In the genomic region with DNA sequence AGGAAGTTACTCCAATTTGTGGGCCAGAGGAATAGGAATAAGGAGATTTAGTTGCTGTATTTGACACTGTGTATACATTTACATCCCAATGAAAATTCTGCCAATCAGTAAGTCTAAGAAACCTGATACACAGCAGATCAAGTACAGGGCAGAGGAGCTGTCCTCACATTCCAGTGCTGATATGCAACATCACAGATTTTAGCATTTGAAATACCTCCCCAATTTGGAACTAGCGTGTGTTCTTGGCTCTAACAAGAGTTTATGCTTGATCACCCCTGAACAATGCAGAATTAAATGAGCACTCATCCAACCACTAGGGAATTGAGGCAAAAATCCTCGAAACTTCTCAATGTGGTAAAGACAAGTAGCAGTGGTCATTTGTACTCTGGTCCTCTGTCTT, we compare ENCODE assay signal across 17 mouse cellular contexts.
DNase-seq lines count a peak whose midpoint lies in the region; ATAC-seq lines count a peak whose summit lies in the region.
"Had no signal": no experiment of that assay in that cellular context is flagged by ENCODE, and none has a peak within 500 bp of the region (broad histone marks: within the 10 kb centered on the region; RNA-seq: fewer than 3 reads in every experiment).

No protein-coding gene starts in this region.

- H3K27ac ChIP-seq in forebrain, embryonic 10.5 days = no peak overlapping the region
- H3K27ac ChIP-seq in forebrain, embryonic 13.5 days = no peak overlapping the region
- H3K27ac ChIP-seq: heart, embryonic 13.5 days; liver, embryonic 12.5 days had no signal

- H3K36me3 ChIP-seq in forebrain, embryonic 10.5 days (replicated peaks) = no peaks in the 10 kb centered on the region
- H3K36me3 ChIP-seq in forebrain, embryonic 13.5 days (ENCODE audit: poor library complexity, severe bottlenecking) = no peaks in the 10 kb centered on the region
- H3K36me3 ChIP-seq: heart, embryonic 13.5 days; liver, embryonic 12.5 days had no signal

- 30% methylated on average over 2 of the region's 2 CpGs for WGBS in forebrain, embryonic 10.5 days
- WGBS in forebrain, embryonic 13.5 days = 7% methylated on average over 2 of the region's 2 CpGs

- no peaks in the 10 kb centered on the region for H3K9me3 ChIP-seq in forebrain, embryonic 10.5 days
- H3K9me3 ChIP-seq in forebrain, embryonic 13.5 days (replicated peaks) = no peaks in the 10 kb centered on the region
- H3K9me3 ChIP-seq: heart, embryonic 13.5 days; liver, embryonic 12.5 days; megakaryocyte, embryonic 14.5 days had no signal

- H3K4me1 ChIP-seq in forebrain, embryonic 10.5 days = peaks cover 6% of the 10 kb centered on the region; the same call in 1 of the 2 replicates
- H3K4me1 ChIP-seq in forebrain, embryonic 13.5 days = peaks cover 17% of the 10 kb centered on the region
- H3K4me1 ChIP-seq: liver, embryonic 12.5 days; megakaryocyte, embryonic 14.5 days had no signal

- DNase-seq in forebrain, embryonic 10.5 days (ENCODE audit: extremely low spot score, low spot score) = peak; percentile 19
- DNase-seq in lung, postnatal 36 days = peak; percentile 1
- DNase-seq in lung, postnatal 4 days = no peak
- DNase-seq in embryo, embryonic 9.5 days (ENCODE audit: extremely low spot score) = peak; percentile 28
- DNase-seq in retina, postnatal 1 day = peak; percentile 75
- DNase-seq in spleen, adult 18-20 months = no peak
- DNase-seq: B cell, adult 2 months; cerebellum, postnatal 36 days; layer of hippocampus, postnatal 36 days; right cerebral cortex, postnatal 4 days had no signal

- no peak for ATAC-seq in forebrain, embryonic 13.5 days
- no peak for ATAC-seq in megakaryocyte-erythroid progenitor cell, adult 5-6 weeks (replicated peaks; ENCODE audit: low FRiP score, low TSS enrichment, poor library complexity, severe bottlenecking)
- ATAC-seq: intestine, embryonic 16.5 days; liver, embryonic 12.5 days; Patski had no signal

- no peak overlapping the region for H3K4me2 ChIP-seq in forebrain, embryonic 13.5 days
- H3K4me2 ChIP-seq: heart, embryonic 13.5 days; liver, embryonic 12.5 days had no signal

- no peak overlapping the region for H3K9ac ChIP-seq in forebrain, embryonic 13.5 days
- H3K9ac ChIP-seq: heart, embryonic 13.5 days; liver, embryonic 12.5 days had no signal

- H3K4me3 ChIP-seq in forebrain, embryonic 10.5 days = no peak overlapping the region
- no peak overlapping the region for H3K4me3 ChIP-seq in forebrain, embryonic 13.5 days
- H3K4me3 ChIP-seq: heart, embryonic 13.5 days; liver, embryonic 12.5 days; megakaryocyte, embryonic 14.5 days had no signal

- no peaks in the 10 kb centered on the region for H3K27me3 ChIP-seq in forebrain, embryonic 10.5 days (ENCODE audit: poor library complexity, severe bottlenecking)
- H3K27me3 ChIP-seq in forebrain, embryonic 13.5 days = no peaks in the 10 kb centered on the region
- H3K27me3 ChIP-seq: heart, embryonic 13.5 days; liver, embryonic 12.5 days; megakaryocyte, embryonic 14.5 days; Patski had no signal

Comparison
In these comparisons a context has a peak if more than half of its experiments do, and no peak if none do; other contexts are left out.
1. DNase-seq: peak in forebrain, embryonic 10.5 days (single experiment), lung, postnatal 36 days (single experiment), embryo, embryonic 9.5 days (single experiment) and retina, postnatal 1 day (single experiment); none in lung, postnatal 4 days (0 of 2) and spleen, adult 18-20 months (0 of 2).